Mouse (Mus musculus): ENCODE measurements around the gene Kifc3. TPM values are rescaled to one million over a fixed set of nuclear protein-coding genes. Genes with fewer than 3 reads are reported as not detected.

Kifc3 gene
- total RNA-seq, 2 experiments from 2014 or later = 64.8 to 73.9 TPM

- intact Hi-C loops (cut with DNase I) = no loop called here
- DNase-seq = no peak
Measured at GRCm38 (mm10) chr8:95138341-95139050, 64.1 kb downstream of the Kifc3 start.

- intact Hi-C loops (cut with DNase I) = no loop called here
- DNase-seq = peak in 1 of 2 experiments; percentile 41
Measured at GRCm38 (mm10) chr8:95137641-95138098, 64.9 kb downstream of the Kifc3 start.

GRCm38 (mm10) chr8:95137201-95137600 is 65.4 kb downstream of the Kifc3 start:
- intact Hi-C loops (cut with DNase I) = no loop called here
- no peak for DNase-seq

GRCm38 (mm10) chr8:95136218-95136617 is 66.4 kb downstream of the Kifc3 start:
- no peak for DNase-seq

GRCm38 (mm10) chr8:95135242-95135641 is 67.4 kb downstream of the Kifc3 start:
- no peak for DNase-seq

More at GRCm38 (mm10) chr8:95136218-95136617, 66.4 kb downstream of the Kifc3 start:
- intact Hi-C loops (cut with DNase I) = no loop called here

GRCm38 (mm10) chr8:95134186-95134585 is 68.4 kb downstream of the Kifc3 start:
- intact Hi-C loops (cut with DNase I) = loop anchor here (2.0 kb wide), 1 partner anchor 71 kb away; no protein-coding TSS in a partner anchor
- DNase-seq = no peak

More at GRCm38 (mm10) chr8:95135242-95135641, 67.4 kb downstream of the Kifc3 start:
- intact Hi-C loops (cut with DNase I) = loop anchor here (2.0 kb wide), 1 partner anchor 70 kb away; no protein-coding TSS in a partner anchor

GRCm38 (mm10) chr8:95131983-95132382 is 70.6 kb downstream of the Kifc3 start:
- no peak for DNase-seq
- intact Hi-C loops (cut with DNase I) = no loop called here

- intact Hi-C loops (cut with DNase I) = no loop called here
- DNase-seq = peak; percentile 45 to 53
Measured at GRCm38 (mm10) chr8:95130966-95131537, 71.6 kb downstream of the Kifc3 start.

- intact Hi-C loops (cut with DNase I) = no loop called here
- no peak for DNase-seq
Measured at GRCm38 (mm10) chr8:95128750-95129260, 73.8 kb downstream of the Kifc3 start.

- intact Hi-C loops (cut with DNase I) = no loop called here
- no peak for DNase-seq
Measured at GRCm38 (mm10) chr8:95127658-95128057, 75.0 kb downstream of the Kifc3 start.

GRCm38 (mm10) chr8:95126497-95126896 is 76.1 kb downstream of the Kifc3 start:
- intact Hi-C loops (cut with DNase I) = no loop called here
- no peak for DNase-seq

- intact Hi-C loops (cut with DNase I) = no loop called here
- DNase-seq = no peak
Measured at GRCm38 (mm10) chr8:95123455-95123854, 79.2 kb downstream of the Kifc3 start.

GRCm38 (mm10) chr8:95113750-95114149 is 88.9 kb downstream of the Kifc3 start:
- intact Hi-C loops (cut with DNase I) = no loop called here
- DNase-seq = peak; percentile 39 to 51

GRCm38 (mm10) chr8:95113108-95113507 is 89.5 kb downstream of the Kifc3 start:
- intact Hi-C loops (cut with DNase I) = no loop called here

GRCm38 (mm10) chr8:95112594-95112993 is 90.0 kb downstream of the Kifc3 start:
- intact Hi-C loops (cut with DNase I) = no loop called here

More at GRCm38 (mm10) chr8:95113108-95113507, 89.5 kb downstream of the Kifc3 start:
- DNase-seq = no peak

GRCm38 (mm10) chr8:95107306-95107705 is 95.3 kb downstream of the Kifc3 start:
- intact Hi-C loops (cut with DNase I) = no loop called here
- DNase-seq = no peak

More at GRCm38 (mm10) chr8:95112594-95112993, 90.0 kb downstream of the Kifc3 start:
- DNase-seq = no peak

- no peak for DNase-seq
- intact Hi-C loops (cut with DNase I) = no loop called here
Measured at GRCm38 (mm10) chr8:95101972-95102371, 100.6 kb downstream of the Kifc3 start.

GRCm38 (mm10) chr8:95099009-95099408 is 103.6 kb downstream of the Kifc3 start:
- peak; percentile 79 to 87 for DNase-seq
- intact Hi-C loops (cut with DNase I) = loop anchor here (1.0 kb wide), 2 partner anchors 105 to 136 kb away; no protein-coding TSS in a partner anchor

- DNase-seq = peak; percentile 29 to 31
- intact Hi-C loops (cut with DNase I) = no loop called here
Measured at GRCm38 (mm10) chr8:95093574-95093973, 109.0 kb downstream of the Kifc3 start.

- intact Hi-C loops (cut with DNase I) = no loop called here
- DNase-seq = no peak
Measured at GRCm38 (mm10) chr8:95085432-95086141, 117.0 kb downstream of the Kifc3 start.

All from heart, postnatal 10 days (tissue).